Mouse (Mus musculus): ENCODE data around the gene Kif19a. TPM values are rescaled to one million over a fixed set of nuclear protein-coding genes. Genes with fewer than 3 reads are reported as not detected.
A peak's percentile ranks its signal among the peaks of the same experiment; 100 is the strongest.

The Kif19a gene
- polyA plus RNA-seq, 1 experiment from 2014 or later: 0.11 TPM

DNA sequence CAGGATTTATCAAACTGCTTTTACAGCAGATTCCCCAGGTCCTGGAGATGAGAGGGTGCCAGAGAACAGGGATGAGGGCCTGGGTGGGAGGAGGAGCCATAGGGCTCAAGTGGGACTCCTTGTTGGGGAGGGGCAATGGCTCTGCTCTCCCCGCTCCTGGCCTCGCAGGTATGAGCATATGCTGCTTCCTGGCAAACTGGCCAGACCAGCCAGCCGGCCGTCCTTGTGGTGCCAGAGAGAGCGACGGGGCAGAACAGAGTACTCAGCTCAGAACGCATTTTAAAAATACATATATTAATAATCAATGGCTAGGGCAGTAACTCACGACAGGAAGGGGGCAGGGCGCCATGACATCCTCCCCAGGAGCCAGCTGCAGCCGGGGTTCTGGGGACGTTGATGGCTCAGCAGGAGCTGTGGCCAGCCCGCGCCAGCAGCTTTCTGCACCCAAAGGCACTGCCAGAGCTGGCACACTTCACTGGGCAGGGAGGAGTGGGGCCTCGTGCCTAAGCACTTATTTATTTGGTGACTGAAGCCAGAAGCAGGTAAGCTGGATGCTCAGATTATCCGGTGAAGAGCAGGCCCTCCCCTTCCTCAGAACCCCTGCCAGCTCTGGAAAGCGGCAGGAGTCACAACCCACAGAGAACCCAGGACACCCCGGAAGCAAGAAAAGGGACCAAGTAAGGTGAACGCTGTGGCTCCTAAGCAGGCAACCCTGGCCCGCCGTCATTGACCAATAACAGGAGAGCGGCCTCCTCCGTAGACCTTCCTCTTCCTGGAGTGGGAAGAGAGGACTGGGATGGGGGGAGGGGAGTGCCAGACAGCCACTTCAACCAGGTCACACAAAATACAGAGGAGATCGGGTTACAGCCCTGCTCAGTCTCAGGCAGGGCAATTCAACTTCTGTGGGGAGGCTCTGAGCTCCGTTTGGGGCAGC is 64.6 kb downstream of the Kif19a start:
- peak overlapping the region; percentile 49 for H3K9ac ChIP-seq (ENCODE audit: low read depth, low read length)
- 6% methylated on average over 24 of the region's 24 CpGs for WGBS
- H3K9me3 ChIP-seq (replicated peaks; ENCODE audit: low read length): no peaks in the 10 kb centered on the region
- H3K27ac ChIP-seq: peak overlapping the region; percentile 95
- H3K4me3 ChIP-seq (replicated peaks; ENCODE audit: low read depth, low read length): peak overlapping the region; percentile 21
- H3K27me3 ChIP-seq (ENCODE audit: insufficient read depth, low read length): no peaks in the 10 kb centered on the region
- peaks cover 13% of the 10 kb centered on the region for H3K4me1 ChIP-seq (replicated peaks; ENCODE audit: insufficient read depth, low read length)
- TF ChIP-seq CTCF (IDR thresholded peaks at IDR 0.05; ENCODE audit: low read depth): no peak
- DNase-seq (ENCODE audit: low spot score) (peak; percentile 87), ATAC-seq (replicated peaks; ENCODE audit: low FRiP score, low read depth) (peak; percentile 89)
- H3K36me3 ChIP-seq (ENCODE audit: insufficient read depth, low read length): no peaks in the 10 kb centered on the region
- H3K4me2 ChIP-seq (ENCODE audit: low read length): peak overlapping the region; percentile 51

DNA sequence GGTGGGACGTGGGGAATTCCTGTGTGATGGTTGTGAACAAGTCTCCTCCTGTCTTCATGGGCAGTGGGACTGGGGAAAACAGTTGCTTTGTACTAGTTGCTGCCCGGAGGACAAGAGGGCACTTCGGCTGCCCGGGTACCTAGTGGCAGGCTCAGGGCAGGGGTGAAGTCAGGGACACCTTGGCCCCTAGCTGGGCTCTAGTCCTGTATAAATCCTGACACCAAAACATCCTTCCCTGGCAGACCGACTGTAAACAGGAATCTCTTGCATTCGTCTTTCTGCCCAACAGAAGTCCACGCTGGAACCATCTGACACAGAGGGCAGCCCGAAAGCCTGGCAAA is 65.2 kb downstream of the Kif19a start:
- no peak overlapping the region for H3K4me3 ChIP-seq (replicated peaks; ENCODE audit: low read depth, low read length)
- no peaks in the 10 kb centered on the region for H3K36me3 ChIP-seq (ENCODE audit: insufficient read depth, low read length)
- H3K27ac ChIP-seq: peak overlapping the region; percentile 95
- 16% methylated on average over 8 of the region's 8 CpGs for WGBS
- H3K4me2 ChIP-seq (ENCODE audit: low read length): peak overlapping the region; percentile 51
- DNase-seq (ENCODE audit: low spot score): no peak
- H3K9me3 ChIP-seq (replicated peaks; ENCODE audit: low read length): no peaks in the 10 kb centered on the region
- no peaks in the 10 kb centered on the region for H3K27me3 ChIP-seq (ENCODE audit: insufficient read depth, low read length)
- H3K9ac ChIP-seq (ENCODE audit: low read depth, low read length): 0 out of 2 replicates have a peak overlapping the region, but pooled peaks have one; percentile 6
- ATAC-seq (replicated peaks; ENCODE audit: low FRiP score, low read depth): peak; percentile 19
- TF ChIP-seq CTCF (IDR thresholded peaks at IDR 0.05; ENCODE audit: low read depth): no peak
- H3K4me1 ChIP-seq (replicated peaks; ENCODE audit: insufficient read depth, low read length): peaks cover 13% of the 10 kb centered on the region

DNA sequence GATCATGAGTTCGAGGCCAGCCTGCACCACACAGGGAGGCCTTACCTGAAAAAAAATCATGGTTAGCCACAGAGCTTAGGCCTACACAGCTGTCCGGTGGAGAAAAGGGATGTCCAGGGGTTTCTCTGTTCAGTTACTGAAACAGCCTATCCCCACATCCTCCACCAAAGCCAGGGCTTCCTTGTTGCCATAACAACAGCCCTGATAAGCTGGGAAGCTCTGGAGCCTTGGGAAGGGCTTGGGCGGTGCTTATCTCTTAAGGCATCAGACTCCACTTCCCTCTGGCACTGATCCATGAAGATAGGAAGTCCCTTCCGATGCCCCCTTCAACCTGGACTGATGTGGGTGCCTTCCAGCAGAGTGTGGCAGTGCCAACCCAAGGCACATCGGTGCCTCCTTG is 68.0 kb downstream of the Kif19a start:
- WGBS: 53% methylated on average over 5 of the region's 5 CpGs
- TF ChIP-seq CTCF (IDR thresholded peaks at IDR 0.05; ENCODE audit: low read depth): no peak
- DNase-seq (ENCODE audit: low spot score): no peak
- H3K27ac ChIP-seq: no peak overlapping the region
- no peaks in the 10 kb centered on the region for H3K27me3 ChIP-seq (ENCODE audit: insufficient read depth, low read length)
- H3K4me2 ChIP-seq (ENCODE audit: low read length): no peak overlapping the region
- peaks cover 23% of the 10 kb centered on the region for H3K4me1 ChIP-seq (replicated peaks; ENCODE audit: insufficient read depth, low read length)
- no peak overlapping the region for H3K9ac ChIP-seq (ENCODE audit: low read depth, low read length)
- no peak for ATAC-seq (replicated peaks; ENCODE audit: low FRiP score, low read depth)
- H3K36me3 ChIP-seq (ENCODE audit: insufficient read depth, low read length): no peaks in the 10 kb centered on the region
- no peak overlapping the region for H3K4me3 ChIP-seq (replicated peaks; ENCODE audit: low read depth, low read length)
- H3K9me3 ChIP-seq (replicated peaks; ENCODE audit: low read length): no peaks in the 10 kb centered on the region

Other genes with a start within 250 kb of the Kif19a start
- 1,186 and 1,429 TPM in 2 replicates for gene Rpl38, start 96.9 kb upstream of the Kif19a start, polyA plus RNA-seq (2015; fragmentation: Nextera tagmentation; extraction: Ambion mirVana)
- 22.6 and 25.3 TPM in 2 replicates for gene Ttyh2, start 90.0 kb upstream of the Kif19a start, polyA plus RNA-seq (2015; fragmentation: Nextera tagmentation; extraction: Ambion mirVana)
- 0.32 and 0.43 TPM in 2 replicates for gene Dnaic2, start 38.0 kb upstream of the Kif19a start, polyA plus RNA-seq (2015; fragmentation: Nextera tagmentation; extraction: Ambion mirVana)
- 0.78 and 0.96 TPM in 2 replicates for gene Btbd17, start 30.6 kb downstream of the Kif19a start, polyA plus RNA-seq (2015; fragmentation: Nextera tagmentation; extraction: Ambion mirVana)
- 0.13 TPM in 1 of 2 replicates, not detected in the other for gene Gpr142, start 33.5 kb downstream of the Kif19a start, polyA plus RNA-seq (2015; fragmentation: Nextera tagmentation; extraction: Ambion mirVana)
- gene Gprc5c, start 85.8 kb downstream of the Kif19a start, polyA plus RNA-seq (2015; fragmentation: Nextera tagmentation; extraction: Ambion mirVana): 118 and 131 TPM in 2 replicates
- gene Cd300a, start 124.7 kb downstream of the Kif19a start, polyA plus RNA-seq (2015; fragmentation: Nextera tagmentation; extraction: Ambion mirVana): 1.5 and 1.7 TPM in 2 replicates
- 0.36 and 0.43 TPM in 2 replicates for gene Cd300lb, start 169.0 kb downstream of the Kif19a start, polyA plus RNA-seq (2015; fragmentation: Nextera tagmentation; extraction: Ambion mirVana)
- gene Cd300c, start 203.8 kb downstream of the Kif19a start, polyA plus RNA-seq (2015; fragmentation: Nextera tagmentation; extraction: Ambion mirVana): not detected in 2 replicates
- 0.22 and 0.23 TPM in 2 replicates for gene Cd300ld, start 224.5 kb downstream of the Kif19a start, polyA plus RNA-seq (2015; fragmentation: Nextera tagmentation; extraction: Ambion mirVana)
- 3.6 and 3.7 TPM in 2 replicates for gene Cd300c2, start 236.5 kb downstream of the Kif19a start, polyA plus RNA-seq (2015; fragmentation: Nextera tagmentation; extraction: Ambion mirVana)

All from kidney, postnatal 0 days (tissue).